Mouse (Mus musculus): ENCODE results near the gene Tgfbr3. TPM values are rescaled to one million over a fixed set of nuclear protein-coding genes. Genes with fewer than 3 reads are reported as not detected.

Tgfbr3 gene
- polyA plus RNA-seq, 1 experiment from 2014 or later = 12.4 TPM

DNA sequence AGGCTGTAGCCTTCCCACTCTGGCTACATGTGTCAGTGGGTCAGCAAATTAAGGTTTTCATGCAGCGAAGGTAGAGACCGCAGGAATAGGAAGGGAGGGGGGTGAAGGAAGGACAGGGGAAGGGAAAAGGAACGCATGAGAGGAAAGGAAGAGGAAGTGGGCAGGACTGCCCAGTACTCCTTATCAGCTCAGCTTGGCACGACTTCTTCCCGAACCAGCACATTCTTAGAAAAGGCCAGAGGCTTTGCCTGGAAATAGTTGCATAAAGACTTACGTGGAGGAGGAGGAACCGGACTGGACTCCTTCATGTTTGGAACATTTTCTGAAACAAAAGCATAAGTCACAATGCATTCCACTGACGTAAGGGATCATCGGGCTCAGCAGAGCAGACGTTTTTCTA lies 168.3 kb downstream of the Tgfbr3 start:
- Histone ChIP-seq H3K36me3 (ENCODE audit: control insufficient read depth, insufficient read depth, low read length) (no peaks in the 10 kb centered on the region), H3K4me2 (ENCODE audit: low read depth, severe bottlenecking) (no peak overlapping the region), H3K4me1 (ENCODE audit: control insufficient read depth, insufficient read depth, low read length) (peaks cover 12% of the 10 kb centered on the region; the same call in 1 of the 2 replicates), H3K9ac (ENCODE audit: low read length) (no peak overlapping the region), H3K27ac (replicated peaks; ENCODE audit: low read depth, low read length) (no peak overlapping the region), H3K27me3 (ENCODE audit: control insufficient read depth, insufficient read depth, low read length) (no peaks in the 10 kb centered on the region), H3K9me3 (ENCODE audit: control insufficient read depth, low read length) (no peaks in the 10 kb centered on the region), H3K4me3 (ENCODE audit: low read depth, low read length) (no peak overlapping the region)
- no peak for ATAC-seq (ENCODE audit: insufficient number of reproducible peaks, low FRiP score, low TSS enrichment, low read depth)
- WGBS = 89% methylated on average over 10 of the region's 10 CpGs
- no peak for DNase-seq (ENCODE audit: low spot score)

DNA sequence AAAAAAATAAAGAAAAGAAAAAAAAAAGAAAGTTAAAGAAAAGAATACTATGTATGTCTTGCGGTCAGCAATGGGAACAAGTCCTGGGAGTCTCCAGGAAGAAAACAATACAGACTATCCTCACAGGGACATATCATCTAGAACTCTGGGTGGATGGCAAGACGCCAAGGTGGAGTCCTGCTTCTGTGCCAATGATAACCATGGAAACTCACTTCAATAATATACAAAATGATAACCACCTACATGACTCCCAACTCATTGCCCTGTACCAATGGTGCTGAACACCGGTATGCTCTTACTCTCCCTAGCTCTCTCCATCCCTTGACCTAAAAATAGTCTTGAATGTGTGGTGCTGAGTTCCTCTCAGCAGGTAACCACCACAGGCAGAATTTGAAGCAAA lies 168.8 kb downstream of the Tgfbr3 start:
- Histone ChIP-seq H3K4me2 (ENCODE audit: low read depth, severe bottlenecking) (no peak overlapping the region), H3K36me3 (ENCODE audit: control insufficient read depth, insufficient read depth, low read length) (no peaks in the 10 kb centered on the region), H3K4me3 (ENCODE audit: low read depth, low read length) (no peak overlapping the region), H3K4me1 (ENCODE audit: control insufficient read depth, insufficient read depth, low read length) (peaks cover 12% of the 10 kb centered on the region; the same call in 1 of the 2 replicates), H3K9me3 (ENCODE audit: control insufficient read depth, low read length) (no peaks in the 10 kb centered on the region), H3K9ac (ENCODE audit: low read length) (no peak overlapping the region), H3K27me3 (ENCODE audit: control insufficient read depth, insufficient read depth, low read length) (no peaks in the 10 kb centered on the region), H3K27ac (replicated peaks; ENCODE audit: low read depth, low read length) (no peak overlapping the region)
- no peak for DNase-seq (ENCODE audit: low spot score)
- no peak for ATAC-seq (ENCODE audit: insufficient number of reproducible peaks, low FRiP score, low TSS enrichment, low read depth)
- 98% methylated on average over 3 of the region's 3 CpGs for WGBS

DNA sequence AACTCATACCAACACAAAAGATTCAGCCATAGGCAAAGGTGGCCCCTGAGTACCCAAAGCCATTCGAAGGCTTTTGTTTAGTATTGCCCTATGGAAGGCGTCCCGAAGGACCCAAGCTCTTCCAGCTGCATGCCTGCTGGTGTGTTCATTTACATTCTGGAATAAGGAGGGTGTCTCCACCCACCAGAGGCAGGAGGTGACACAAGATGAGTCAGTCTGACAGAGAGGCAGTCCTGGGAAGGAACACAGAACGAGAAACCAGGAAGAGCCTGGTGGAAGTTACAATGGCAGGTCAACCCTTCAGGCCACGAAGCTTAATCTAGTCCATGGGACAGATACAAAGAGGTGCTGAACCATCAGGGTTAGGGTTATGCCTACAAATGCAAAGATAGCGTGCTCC lies 169.5 kb downstream of the Tgfbr3 start:
- peaks cover 12% of the 10 kb centered on the region; the same call in 1 of the 2 replicates for H3K4me1 ChIP-seq (ENCODE audit: control insufficient read depth, insufficient read depth, low read length)

DNA sequence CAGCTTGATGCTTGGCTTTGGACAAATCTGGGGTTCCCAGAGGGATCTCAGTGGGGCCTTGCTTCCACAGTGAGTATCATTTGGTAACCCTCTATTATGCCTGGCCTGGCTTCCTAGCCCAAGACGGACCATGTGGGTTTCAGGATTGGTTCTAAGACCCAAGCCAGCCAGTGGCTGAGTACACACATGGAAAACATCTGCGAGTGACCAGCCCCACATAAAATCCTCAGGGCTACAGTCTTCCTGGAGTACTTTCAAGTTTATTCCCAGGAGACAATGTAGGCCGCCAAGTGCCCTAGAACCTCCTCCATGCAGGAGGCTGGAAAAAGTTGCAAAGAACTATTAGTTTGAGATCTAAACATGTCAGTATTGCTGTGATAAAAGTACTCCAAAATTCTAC lies 172.6 kb downstream of the Tgfbr3 start:
- peaks cover 13% of the 10 kb centered on the region for H3K4me1 ChIP-seq (ENCODE audit: control insufficient read depth, insufficient read depth, low read length)
- no peaks in the 10 kb centered on the region for H3K36me3 ChIP-seq (ENCODE audit: control insufficient read depth, insufficient read depth, low read length)
- no peak overlapping the region for H3K4me2 ChIP-seq (ENCODE audit: low read depth, severe bottlenecking)
- no peak overlapping the region for H3K27ac ChIP-seq (replicated peaks; ENCODE audit: low read depth, low read length)
- no peaks in the 10 kb centered on the region for H3K27me3 ChIP-seq (ENCODE audit: control insufficient read depth, insufficient read depth, low read length)
- no peaks in the 10 kb centered on the region for H3K9me3 ChIP-seq (ENCODE audit: control insufficient read depth, low read length)
- H3K4me3 ChIP-seq (ENCODE audit: low read depth, low read length) = no peak overlapping the region
- WGBS = 55% methylated on average over 3 of the region's 3 CpGs
- H3K9ac ChIP-seq (ENCODE audit: low read length) = no peak overlapping the region
- ATAC-seq (ENCODE audit: insufficient number of reproducible peaks, low FRiP score, low TSS enrichment, low read depth) (no peak), DNase-seq (ENCODE audit: low spot score) (no peak)

More for the DNA sequence above, 169.5 kb downstream of the Tgfbr3 start:
- H3K4me3 ChIP-seq (ENCODE audit: low read depth, low read length) = no peak overlapping the region
- H3K9ac ChIP-seq (ENCODE audit: low read length) = no peak overlapping the region
- no peak overlapping the region for H3K27ac ChIP-seq (replicated peaks; ENCODE audit: low read depth, low read length)
- no peak overlapping the region for H3K4me2 ChIP-seq (ENCODE audit: low read depth, severe bottlenecking)
- ATAC-seq (ENCODE audit: insufficient number of reproducible peaks, low FRiP score, low TSS enrichment, low read depth) (no peak), DNase-seq (ENCODE audit: low spot score) (no peak)
- no peaks in the 10 kb centered on the region for H3K27me3 ChIP-seq (ENCODE audit: control insufficient read depth, insufficient read depth, low read length)
- 77% methylated on average over 6 of the region's 6 CpGs for WGBS
- no peaks in the 10 kb centered on the region for H3K36me3 ChIP-seq (ENCODE audit: control insufficient read depth, insufficient read depth, low read length)
- H3K9me3 ChIP-seq (ENCODE audit: control insufficient read depth, low read length) = no peaks in the 10 kb centered on the region

DNA sequence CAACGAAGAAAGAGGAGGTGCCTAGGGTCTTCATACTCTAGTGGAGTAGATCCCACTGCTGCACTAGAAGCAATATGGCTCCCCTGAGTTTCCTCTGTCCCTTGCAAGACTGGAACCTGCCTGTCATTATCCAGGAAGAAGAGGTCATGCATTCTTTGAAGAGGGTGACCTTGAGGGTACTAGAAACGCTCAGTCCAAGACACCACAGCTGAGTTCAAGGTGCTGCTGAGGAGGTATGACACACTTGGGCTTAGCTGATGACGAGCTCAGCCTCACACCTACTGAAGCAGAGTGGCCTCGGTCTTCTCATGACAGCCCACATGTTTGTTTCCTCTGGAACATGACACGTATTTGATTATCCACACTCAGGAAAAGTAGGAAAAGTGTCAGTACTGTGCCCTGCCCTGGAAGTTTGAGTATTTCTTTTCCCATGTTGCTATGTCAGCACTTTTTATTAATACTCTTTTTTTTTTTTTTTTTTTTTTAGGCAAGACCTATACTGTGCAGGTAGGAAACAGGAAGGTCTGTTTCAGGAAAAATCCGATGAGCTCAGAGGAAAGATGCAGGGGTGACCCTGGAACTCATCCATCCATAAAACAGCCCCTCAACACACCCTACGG lies 176.7 kb downstream of the Tgfbr3 start:
- WGBS = 58% methylated on average over 7 of the region's 7 CpGs
- no peak for ATAC-seq (ENCODE audit: insufficient number of reproducible peaks, low FRiP score, low TSS enrichment, low read depth)
- Histone ChIP-seq H3K27me3 (ENCODE audit: control insufficient read depth, insufficient read depth, low read length) (no peaks in the 10 kb centered on the region), H3K27ac (replicated peaks; ENCODE audit: low read depth, low read length) (no peak overlapping the region), H3K9ac (ENCODE audit: low read length) (no peak overlapping the region), H3K36me3 (ENCODE audit: control insufficient read depth, insufficient read depth, low read length) (no peaks in the 10 kb centered on the region), H3K4me1 (ENCODE audit: control insufficient read depth, insufficient read depth, low read length) (peaks cover 41% of the 10 kb centered on the region), H3K4me3 (ENCODE audit: low read depth, low read length) (no peak overlapping the region), H3K4me2 (ENCODE audit: low read depth, severe bottlenecking) (no peak overlapping the region), H3K9me3 (ENCODE audit: control insufficient read depth, low read length) (no peaks in the 10 kb centered on the region)
- no peak for DNase-seq (ENCODE audit: low spot score)

DNA sequence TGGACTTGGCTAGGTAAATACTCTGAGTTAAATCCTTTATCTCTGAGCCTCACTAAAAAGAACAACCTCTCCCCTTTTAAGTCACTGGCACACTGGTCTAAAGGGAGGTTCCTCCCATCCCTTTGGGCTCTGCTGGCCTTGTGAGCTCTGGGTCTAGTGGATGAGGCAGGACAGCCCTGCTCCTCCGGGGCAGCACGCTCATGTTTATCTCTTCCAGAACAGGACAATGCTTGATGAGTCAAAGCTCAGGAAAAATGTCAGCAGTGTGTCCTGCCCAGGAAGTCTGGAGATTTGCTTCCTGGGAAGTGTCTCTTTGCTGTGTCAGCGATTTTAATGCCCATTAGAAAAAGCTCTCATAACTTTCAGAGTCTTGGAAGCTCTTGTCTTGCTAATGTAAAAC lies 177.6 kb downstream of the Tgfbr3 start:
- H3K27ac ChIP-seq (replicated peaks; ENCODE audit: low read depth, low read length) = peak overlapping the region; percentile 57; the same call in 1 of the 2 replicates
- no peak overlapping the region for H3K4me2 ChIP-seq (ENCODE audit: low read depth, severe bottlenecking)
- DNase-seq (ENCODE audit: low spot score) = no peak
- no peaks in the 10 kb centered on the region for H3K27me3 ChIP-seq (ENCODE audit: control insufficient read depth, insufficient read depth, low read length)
- peaks cover 39% of the 10 kb centered on the region for H3K4me1 ChIP-seq (ENCODE audit: control insufficient read depth, insufficient read depth, low read length)
- H3K9ac ChIP-seq (ENCODE audit: low read length) = no peak overlapping the region
- ATAC-seq (ENCODE audit: insufficient number of reproducible peaks, low FRiP score, low TSS enrichment, low read depth) = no peak
- H3K36me3 ChIP-seq (ENCODE audit: control insufficient read depth, insufficient read depth, low read length) = no peaks in the 10 kb centered on the region
- WGBS = 53% methylated on average over 3 of the region's 3 CpGs
- no peaks in the 10 kb centered on the region for H3K9me3 ChIP-seq (ENCODE audit: control insufficient read depth, low read length)
- no peak overlapping the region for H3K4me3 ChIP-seq (ENCODE audit: low read depth, low read length)

DNA sequence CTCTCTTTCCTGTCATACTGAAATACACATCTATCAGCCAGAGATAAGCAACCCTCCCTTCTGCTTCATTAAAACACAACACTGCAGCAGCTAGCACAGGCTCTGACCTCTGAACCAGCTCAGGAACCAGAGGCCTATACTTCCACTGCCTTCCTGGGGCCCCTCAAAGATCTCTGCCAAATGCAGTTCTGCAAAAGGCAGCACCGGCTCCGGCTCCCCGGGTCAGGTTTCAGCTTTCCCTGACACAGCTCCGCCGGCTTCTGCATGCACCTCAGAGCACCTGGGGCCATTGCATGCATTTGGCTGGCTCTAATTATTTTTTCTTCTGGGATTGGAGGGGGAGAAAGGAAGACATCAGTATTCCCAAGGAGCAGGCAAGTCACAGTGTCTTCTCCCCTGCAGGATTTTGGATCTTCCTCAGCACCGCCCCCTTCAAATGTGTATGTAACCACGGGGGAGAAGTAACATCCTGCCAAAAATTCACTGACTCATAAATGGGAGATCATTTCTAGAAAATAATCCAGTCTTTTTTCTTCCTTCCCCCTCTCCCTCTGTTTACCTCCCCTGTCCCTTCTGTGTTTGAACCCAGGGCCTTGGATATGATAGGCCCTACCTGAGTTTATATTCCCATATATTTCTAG lies 178.4 kb downstream of the Tgfbr3 start:
- ATAC-seq (ENCODE audit: insufficient number of reproducible peaks, low FRiP score, low TSS enrichment, low read depth) = peak; percentile 85
- H3K36me3 ChIP-seq (ENCODE audit: control insufficient read depth, insufficient read depth, low read length) = no peaks in the 10 kb centered on the region
- no peaks in the 10 kb centered on the region for H3K9me3 ChIP-seq (ENCODE audit: control insufficient read depth, low read length)
- H3K4me2 ChIP-seq (ENCODE audit: low read depth, severe bottlenecking) = peak overlapping the region; percentile 22; the same call in 1 of the 2 replicates
- no peak overlapping the region for H3K9ac ChIP-seq (ENCODE audit: low read length)
- peaks cover 36% of the 10 kb centered on the region for H3K4me1 ChIP-seq (ENCODE audit: control insufficient read depth, insufficient read depth, low read length)
- peak overlapping the region; percentile 93 for H3K27ac ChIP-seq (replicated peaks; ENCODE audit: low read depth, low read length)
- peak; percentile 87 for DNase-seq (ENCODE audit: low spot score)
- WGBS = 10% methylated on average over 7 of the region's 7 CpGs
- no peaks in the 10 kb centered on the region for H3K27me3 ChIP-seq (ENCODE audit: control insufficient read depth, insufficient read depth, low read length)
- H3K4me3 ChIP-seq (ENCODE audit: low read depth, low read length) = no peak overlapping the region

DNA sequence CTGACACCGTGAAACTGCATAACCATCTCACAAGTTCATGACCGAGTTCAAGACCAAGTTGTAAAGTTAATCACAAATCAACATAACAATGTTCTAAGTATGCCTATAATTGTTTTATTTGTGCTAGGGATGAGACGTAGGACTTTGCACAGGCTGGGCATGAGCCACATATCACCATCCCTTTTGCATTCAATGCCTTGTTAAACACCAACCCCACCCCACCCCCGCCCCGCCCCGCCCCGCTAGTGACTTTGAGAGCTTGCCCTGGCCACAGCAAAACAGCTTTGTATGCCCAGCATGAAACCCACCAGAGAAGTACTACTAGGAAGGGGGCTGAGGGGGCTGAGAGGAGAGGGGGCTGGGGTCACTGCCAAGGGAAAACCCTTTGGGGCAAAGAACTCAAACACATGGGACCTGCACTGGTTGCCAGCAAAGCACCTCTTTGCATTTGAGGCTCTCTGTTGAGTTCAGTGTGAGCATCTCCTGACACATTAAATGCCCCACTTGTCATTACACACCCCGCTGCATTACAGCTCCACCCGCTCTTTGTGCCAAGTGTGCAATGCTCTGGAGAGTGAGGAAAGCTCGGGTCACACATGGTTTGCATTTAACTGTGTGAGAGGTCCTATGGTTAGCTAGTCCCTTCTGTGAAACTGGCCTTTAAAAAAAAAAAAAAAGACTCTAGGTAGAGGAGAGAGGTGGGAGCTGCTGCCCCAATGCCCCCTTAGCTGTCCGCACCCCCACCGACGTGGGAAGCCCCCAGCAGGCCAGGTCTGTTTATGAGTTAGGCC lies 179.1 kb downstream of the Tgfbr3 start:
- H3K9me3 ChIP-seq (ENCODE audit: control insufficient read depth, low read length) = no peaks in the 10 kb centered on the region
- peaks cover 36% of the 10 kb centered on the region for H3K4me1 ChIP-seq (ENCODE audit: control insufficient read depth, insufficient read depth, low read length)
- peak overlapping the region; percentile 22; the same call in 1 of the 2 replicates for H3K4me2 ChIP-seq (ENCODE audit: low read depth, severe bottlenecking)
- no peak overlapping the region for H3K4me3 ChIP-seq (ENCODE audit: low read depth, low read length)
- ATAC-seq (ENCODE audit: insufficient number of reproducible peaks, low FRiP score, low TSS enrichment, low read depth) = peak; percentile 83
- H3K27me3 ChIP-seq (ENCODE audit: control insufficient read depth, insufficient read depth, low read length) = no peaks in the 10 kb centered on the region
- 24% methylated on average over 13 of the region's 13 CpGs for WGBS
- peak; percentile 76 for DNase-seq (ENCODE audit: low spot score)
- H3K36me3 ChIP-seq (ENCODE audit: control insufficient read depth, insufficient read depth, low read length) = no peaks in the 10 kb centered on the region
- no peak overlapping the region for H3K9ac ChIP-seq (ENCODE audit: low read length)
- peak overlapping the region; percentile 93 for H3K27ac ChIP-seq (replicated peaks; ENCODE audit: low read depth, low read length)
